Mouse (Mus musculus) midbrain, postnatal 0 days (tissue): ENCODE data around the gene Arhgef3. TPM values are rescaled to one million over a fixed set of nuclear protein-coding genes. Genes with fewer than 3 reads are reported as not detected.
A peak's percentile ranks its signal among the peaks of the same experiment; 100 is the strongest.

ENCODE experiments used
- ATAC-seq: fragments of 200-750 bp; cut with Nextera tagmentation; 2 replicates; pipeline ENCODE4 v1.8.0; 2017; ENCODE audit warnings: moderate number of reproducible peaks, mild to moderate bottlenecking, moderate TSS enrichment, moderate library complexity; ENCODE audit not compliant: low FRiP score
- DNase-seq: peaks from one replicate; pipeline ENCODE4 v3.0.0-alpha.2; 2015; ENCODE audit warnings: low spot score
- H3K27ac ChIP-seq: fragments of 300-500 bp; sonication (generic); 2 replicates; pipeline ENCODE4 v1.5.1; 2014; ENCODE audit warnings: low read depth, mild to moderate bottlenecking, low read length, mixed read lengths
- H3K27me3 ChIP-seq: fragments of 300-500 bp; sonication (generic); 2 replicates; pipeline ENCODE4 v1.6.1; 2014; ENCODE audit warnings: low read length, control low read depth, mixed read lengths; ENCODE audit not compliant: insufficient read depth
- H3K36me3 ChIP-seq: fragments of 300-500 bp; sonication (generic); 2 replicates; pipeline ENCODE4 v1.6.1; 2014; ENCODE audit warnings: low read length, control low read depth, mixed read lengths; ENCODE audit not compliant: insufficient read depth
- H3K4me1 ChIP-seq: fragments of 300-500 bp; sonication (generic); 2 replicates; pipeline ENCODE4 v1.6.1; 2014; ENCODE audit warnings: mild to moderate bottlenecking, control low read depth, antibody characterized with exemption, low read length, mixed read lengths; ENCODE audit not compliant: insufficient read depth
- H3K4me2 ChIP-seq: fragments of 300-500 bp; sonication (generic); 2 replicates; pipeline ENCODE4 v1.6.1; 2014; ENCODE audit warnings: low read depth, mild to moderate bottlenecking, low read length, mixed read lengths; ENCODE audit not compliant: poor library complexity, severe bottlenecking
- H3K4me3 ChIP-seq: fragments of 300-500 bp; sonication (generic); 2 replicates; pipeline ENCODE4 v1.5.1; 2014; ENCODE audit warnings: low read depth, mild to moderate bottlenecking, low read length, moderate library complexity
- H3K9ac ChIP-seq: fragments of 300-500 bp; sonication (generic); replicated peaks from 2 replicates; pipeline ENCODE4 v1.6.1; 2014; ENCODE audit warnings: mild to moderate bottlenecking, low read length, moderate library complexity, mixed read lengths; ENCODE audit not compliant: poor library complexity, severe bottlenecking
- H3K9me3 ChIP-seq: fragments of 300-500 bp; sonication (generic); 2 replicates; pipeline ENCODE4 v1.6.1; 2016; ENCODE audit warnings: low read length, control low read depth
- CTCF ChIP-seq: IDR thresholded peaks from 2 replicates; pipeline ENCODE4 v1.5.1; 2016; ENCODE audit warnings: antibody characterized with exemption, mild to moderate bottlenecking
- WGBS: fragments of 180-500 bp; shearing (Covaris S2); extraction: QIAGEN DNeasy Blood & Tissue Kit; methylation state at CpG from one replicate; pipeline ENCODE4 v1.1.7; 2014; 5-methylcytosine and 5-hydroxymethylcytosine counted together
- microRNA-seq: library from miRNA; unstranded; fragments of <30 nt; microRNA quantifications from one replicate; pipeline ENCODE4, GENCODE M21; 2016; ENCODE audit warnings: borderline number of aligned reads
- polyA plus RNA-seq: library from polyadenylated mRNA; unstranded; fragments of >200 nt; fragmentation: Nextera tagmentation; extraction: Ambion mirVana; gene quantifications from 2 replicates; pipeline ENCODE4 v1.2.1, GENCODE M21; 2015
- total RNA-seq: library from RNA; depleted of rRNA; stranded (reverse); fragments of >200 nt; gene quantifications from 2 replicates; pipeline ENCODE4 v1.2.3, GENCODE M21; 2014; rRNA removed

Arhgef3 gene
- total and polyA plus RNA-seq, 2 experiments from 2014 or later = 13.3 to 17.0 TPM

GRCm38 (mm10) chr14:27436116-27436515 lies 321.4 kb downstream of the Arhgef3 start:
- Histone ChIP-seq H3K9ac (no peak overlapping the region), H3K27me3 (no peaks in the 10 kb centered on the region), H3K9me3 (no peaks in the 10 kb centered on the region), H3K4me2 (no peak overlapping the region), H3K4me1 (no peaks in the 10 kb centered on the region), H3K4me3 (no peak overlapping the region), H3K36me3 (0 out of 2 replicates have a peak, but pooled peaks cover 3% of the 10 kb centered on the region), H3K27ac (no peak overlapping the region)
- ATAC-seq (no peak), DNase-seq (no peak)
- TF ChIP-seq CTCF = no peak
- 91% methylated on average over 1 of the region's 1 CpGs for WGBS

- no peak for TF ChIP-seq CTCF
- Histone ChIP-seq H3K4me2 (no peak overlapping the region), H3K4me3 (no peak overlapping the region), H3K4me1 (no peaks in the 10 kb centered on the region), H3K9ac (no peak overlapping the region), H3K9me3 (no peaks in the 10 kb centered on the region), H3K27ac (no peak overlapping the region), H3K27me3 (no peaks in the 10 kb centered on the region), H3K36me3 (0 out of 2 replicates have a peak, but pooled peaks cover 3% of the 10 kb centered on the region)
- ATAC-seq (no peak), DNase-seq (no peak)
- 88% methylated on average over 3 of the region's 3 CpGs for WGBS
Observed at GRCm38 (mm10) chr14:27436826-27437225, 322.1 kb downstream of the Arhgef3 start.

GRCm38 (mm10) chr14:27440921-27441320 lies 326.2 kb downstream of the Arhgef3 start:
- DNase-seq (peak; percentile 10), ATAC-seq (no peak)
- H3K4me3 ChIP-seq = no peak overlapping the region
- H3K27ac ChIP-seq = no peak overlapping the region
- no peaks in the 10 kb centered on the region for H3K27me3 ChIP-seq
- H3K4me1 ChIP-seq = no peaks in the 10 kb centered on the region
- no peak overlapping the region for H3K9ac ChIP-seq
- no peak overlapping the region for H3K4me2 ChIP-seq
- no peaks in the 10 kb centered on the region for H3K9me3 ChIP-seq
- H3K36me3 ChIP-seq = peaks cover 14% of the 10 kb centered on the region; the same call in 1 of the 2 replicates
- TF ChIP-seq CTCF = peak; percentile 56

GRCm38 (mm10) chr14:27444851-27445281 lies 330.2 kb downstream of the Arhgef3 start:
- H3K27me3 ChIP-seq = no peaks in the 10 kb centered on the region
- H3K4me1 ChIP-seq = no peaks in the 10 kb centered on the region
- 75% methylated on average over 2 of the region's 2 CpGs for WGBS
- H3K4me3 ChIP-seq = no peak overlapping the region
- no peak for ATAC-seq
- H3K9me3 ChIP-seq = no peaks in the 10 kb centered on the region
- peaks cover 19% of the 10 kb centered on the region; the same call in 1 of the 2 replicates for H3K36me3 ChIP-seq
- H3K27ac ChIP-seq = no peak overlapping the region
- H3K4me2 ChIP-seq = no peak overlapping the region
- TF ChIP-seq CTCF = no peak
- H3K9ac ChIP-seq = no peak overlapping the region
- DNase-seq = no peak

GRCm38 (mm10) chr14:27446963-27447362 lies 332.3 kb downstream of the Arhgef3 start:
- Histone ChIP-seq H3K36me3 (peaks cover 16% of the 10 kb centered on the region; the same call in 1 of the 2 replicates), H3K27ac (no peak overlapping the region), H3K9me3 (no peaks in the 10 kb centered on the region), H3K4me3 (no peak overlapping the region), H3K9ac (no peak overlapping the region), H3K27me3 (no peaks in the 10 kb centered on the region), H3K4me2 (no peak overlapping the region), H3K4me1 (no peaks in the 10 kb centered on the region)
- 89% methylated on average over 4 of the region's 4 CpGs for WGBS
- no peak for TF ChIP-seq CTCF
- DNase-seq = no peak
- no peak for ATAC-seq

Small RNA genes within 50 kb of the gene (microRNA-seq; reads per million reads assigned to microRNA genes)
- gene Gm23633 = not detected

Other genes with a start within 250 kb of the Arhgef3 start
- gene Asb14, start 220.3 kb upstream of the Arhgef3 start, total RNA-seq = not detected in 2 replicates
- gene Asb14, start 220.3 kb upstream of the Arhgef3 start, polyA plus RNA-seq = 0.38 TPM in 1 of 2 replicates, not detected in the other
- gene Appl1, start 143.7 kb upstream of the Arhgef3 start, total RNA-seq = 43.7 and 68.2 TPM in 2 replicates
- 51.9 and 65.8 TPM in 2 replicates for gene Appl1, start 143.7 kb upstream of the Arhgef3 start, polyA plus RNA-seq
- gene Hesx1, start 120.5 kb upstream of the Arhgef3 start, total RNA-seq = 0.88 TPM in 1 of 2 replicates, not detected in the other
- 0.16 and 0.40 TPM in 2 replicates for gene Hesx1, start 120.5 kb upstream of the Arhgef3 start, polyA plus RNA-seq
- 9.1 TPM in 2 replicates for gene Il17rd, start 76.0 kb upstream of the Arhgef3 start, total RNA-seq
- 1.2 and 1.5 TPM in 2 replicates for gene Il17rd, start 76.0 kb upstream of the Arhgef3 start, polyA plus RNA-seq